Mouse (Mus musculus): ENCODE data around the gene Ttc38. TPM values are rescaled to one million over a fixed set of nuclear protein-coding genes. Genes with fewer than 3 reads are reported as not detected.
A peak's percentile ranks its signal among the peaks of the same experiment; 100 is the strongest.

The Ttc38 gene
- total RNA-seq (2021) (10 to 100 TPM; 17.0 to 18.9 TPM), polyA plus RNA-seq (2012; rRNA removed) (6.5 and 10.6 TPM in 2 replicates)
- long read RNA-seq, transcript Ttc38-203 (14 exons, 3,749 nt): major isoform, 17 of 21 reads
- long read RNA-seq, partial matches to known transcripts: 1 of 21 reads
- long read RNA-seq, other reads (novel, unspliced or antisense): 3 of 21 reads

DNA sequence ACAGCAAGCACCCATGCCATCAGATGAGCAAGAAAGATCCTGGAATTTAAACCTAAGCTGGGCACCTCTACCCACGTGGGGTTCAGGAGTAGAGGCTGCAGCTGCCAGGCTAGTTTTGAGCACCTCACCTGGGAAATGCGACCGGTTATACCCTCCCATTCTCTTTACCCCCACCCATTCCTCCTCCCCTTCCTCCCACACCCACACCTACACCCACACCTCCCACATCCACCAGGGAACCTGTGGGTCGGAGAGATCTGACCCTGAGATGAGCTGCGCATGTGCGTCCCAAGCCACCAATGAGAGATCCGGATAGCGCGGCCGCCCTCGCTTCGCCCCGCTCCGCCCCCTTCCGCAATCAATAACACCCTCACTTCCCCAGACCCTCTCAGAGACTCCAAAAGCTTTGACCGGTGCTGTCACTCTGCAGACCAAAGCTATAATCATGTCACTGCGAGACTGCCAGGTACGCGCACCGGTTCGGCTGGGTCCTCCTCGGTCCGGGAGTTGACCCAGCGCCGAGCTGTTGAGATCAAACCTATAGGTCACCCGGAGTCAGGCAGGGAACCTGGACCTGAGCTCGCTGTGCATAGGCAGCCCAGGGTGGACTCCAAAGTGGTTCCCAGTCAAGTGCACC lies at the start of gene Ttc38:
Gene Ttc38 (plus strand): TSS at position 353 of the 637 bp plus-strand sequence.
- peak; percentile 92 for DNase-seq

DNA sequence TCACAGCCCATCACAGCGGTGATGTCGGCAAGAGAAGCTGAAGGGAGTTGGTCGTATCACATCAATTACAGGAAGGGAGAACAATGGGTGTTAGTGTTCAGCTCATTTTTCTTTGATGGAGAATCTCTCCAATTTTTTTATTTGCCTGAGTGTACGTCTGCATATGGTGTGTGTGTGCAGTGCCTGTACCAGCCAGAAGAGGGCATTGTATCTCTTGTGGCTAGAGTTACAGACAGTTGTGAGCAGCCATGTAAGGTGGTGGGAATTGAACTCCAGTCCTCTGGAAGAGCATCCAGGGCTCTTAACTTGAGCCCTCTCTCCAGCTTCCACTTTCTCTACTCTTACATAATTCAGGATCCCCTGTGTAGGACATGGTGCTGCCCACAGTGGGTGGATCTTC lies 49.0 kb upstream of the Ttc38 start:
- no peak for DNase-seq

DNA sequence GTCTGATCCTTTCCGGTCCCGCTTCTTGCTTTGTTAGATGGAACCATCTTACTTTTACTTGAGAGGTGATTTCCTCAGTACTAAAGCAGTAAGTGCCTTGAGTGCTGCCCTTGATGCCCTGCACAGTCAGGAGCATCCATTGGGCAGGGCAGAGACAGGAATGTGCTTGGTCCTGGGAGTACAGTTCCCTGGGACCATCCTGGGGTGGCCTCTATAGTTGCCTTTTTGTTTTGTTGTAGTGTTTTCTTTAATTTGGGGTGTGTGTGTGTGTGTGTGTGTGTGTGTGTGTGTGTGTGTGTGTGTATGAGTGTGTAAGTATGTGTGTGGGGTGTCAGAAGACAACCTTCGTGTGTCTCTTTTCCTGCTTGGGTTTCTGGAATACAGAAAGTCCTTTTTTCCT lies 47.8 kb upstream of the Ttc38 start:
- DNase-seq: no peak

- no peak for DNase-seq
Measured at GRCm38 (mm10) chr15:85786711-85787110, 45.4 kb upstream of the Ttc38 start.

GRCm38 (mm10) chr15:85787482-85787881 lies 44.6 kb upstream of the Ttc38 start:
- no peak for DNase-seq

DNA sequence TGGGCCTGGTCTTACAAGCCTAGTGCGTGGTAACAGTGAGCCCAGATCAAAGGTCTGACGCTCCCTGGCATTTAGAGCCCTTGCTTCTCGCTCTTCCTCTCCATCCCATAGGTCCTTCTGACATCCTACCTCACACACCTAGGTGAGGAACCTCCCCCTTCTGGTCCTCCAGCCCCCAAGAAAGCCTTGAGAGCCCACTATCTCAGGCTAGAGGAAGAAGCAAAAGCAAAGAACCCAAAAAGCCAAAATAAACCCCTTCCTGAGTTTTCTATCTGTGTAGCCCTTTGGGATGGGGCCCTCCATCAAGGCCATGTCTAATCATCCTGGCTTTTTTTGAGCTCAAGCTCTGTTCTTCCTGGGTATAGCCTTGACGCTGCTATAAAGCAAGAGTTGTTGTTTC lies 44.1 kb upstream of the Ttc38 start:
- DNase-seq: no peak

GRCm38 (mm10) chr15:85788633-85789032 lies 43.5 kb upstream of the Ttc38 start:
- no peak for DNase-seq

DNA sequence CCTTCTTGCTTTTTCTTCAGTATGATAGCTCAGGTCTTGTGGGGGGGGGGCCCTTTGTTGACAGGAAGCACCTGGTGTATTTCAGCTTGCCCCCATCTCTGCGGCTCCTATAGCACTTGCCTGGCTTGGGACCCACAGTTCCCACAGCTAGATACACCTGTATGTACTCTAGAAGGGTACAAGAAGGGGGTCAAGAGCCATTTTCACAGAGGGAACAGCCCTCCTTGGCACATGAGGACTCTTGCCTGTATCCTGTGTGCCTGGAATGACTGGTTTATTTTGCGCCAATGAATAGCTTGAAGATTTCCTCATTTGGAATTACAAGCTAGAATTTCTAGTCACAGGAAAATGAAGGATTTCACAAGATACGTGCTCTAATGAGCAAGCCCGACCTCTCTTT lies 40.7 kb upstream of the Ttc38 start:
- DNase-seq: no peak

- DNase-seq: peak; percentile 44
Measured at GRCm38 (mm10) chr15:85792819-85793218, 39.3 kb upstream of the Ttc38 start.

DNA sequence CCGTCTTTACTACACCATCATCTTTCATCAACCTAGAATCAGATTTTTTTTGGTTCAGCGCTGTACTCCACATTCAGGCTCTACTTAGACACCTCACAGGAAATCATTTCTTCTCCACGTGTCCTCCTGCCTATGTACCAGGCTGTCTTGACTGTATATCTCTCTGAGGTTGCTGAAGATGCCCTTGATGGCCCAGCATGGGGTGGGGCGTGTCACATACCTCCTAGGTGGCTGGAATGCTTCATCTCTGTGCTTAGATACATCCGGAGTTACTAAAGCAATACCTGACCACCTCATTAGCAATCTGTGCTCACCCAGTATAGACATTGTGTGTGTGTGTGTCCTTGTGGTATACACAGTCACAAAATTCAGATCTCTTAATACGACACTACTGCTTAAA lies 36.6 kb upstream of the Ttc38 start:
- no peak for DNase-seq

GRCm38 (mm10) chr15:85798676-85799075 lies 33.4 kb upstream of the Ttc38 start:
- DNase-seq: no peak

DNA sequence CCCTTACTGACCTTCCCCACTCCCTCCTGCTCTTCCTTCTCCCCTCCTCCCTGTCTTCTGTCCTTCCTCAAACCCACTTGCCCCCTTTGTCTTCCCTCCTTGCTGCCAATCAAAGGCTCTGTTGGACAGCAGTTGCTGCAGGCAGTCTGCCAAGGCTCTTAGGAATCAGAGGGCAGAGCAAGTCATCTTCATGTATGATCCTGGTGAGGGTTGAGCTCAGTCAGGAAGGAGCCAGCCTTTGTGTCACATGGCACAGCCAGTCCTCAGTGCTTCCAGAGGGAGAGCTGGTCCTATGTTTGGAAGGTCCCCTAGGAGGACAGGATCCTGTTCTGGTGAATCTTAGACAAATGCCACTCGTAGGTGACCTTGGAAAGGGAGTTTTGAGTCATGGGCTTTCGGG lies 29.2 kb upstream of the Ttc38 start:
- DNase-seq: peak; percentile 55

- DNase-seq: peak; percentile 15
Measured at GRCm38 (mm10) chr15:85806886-85807285, 25.2 kb upstream of the Ttc38 start.

DNA sequence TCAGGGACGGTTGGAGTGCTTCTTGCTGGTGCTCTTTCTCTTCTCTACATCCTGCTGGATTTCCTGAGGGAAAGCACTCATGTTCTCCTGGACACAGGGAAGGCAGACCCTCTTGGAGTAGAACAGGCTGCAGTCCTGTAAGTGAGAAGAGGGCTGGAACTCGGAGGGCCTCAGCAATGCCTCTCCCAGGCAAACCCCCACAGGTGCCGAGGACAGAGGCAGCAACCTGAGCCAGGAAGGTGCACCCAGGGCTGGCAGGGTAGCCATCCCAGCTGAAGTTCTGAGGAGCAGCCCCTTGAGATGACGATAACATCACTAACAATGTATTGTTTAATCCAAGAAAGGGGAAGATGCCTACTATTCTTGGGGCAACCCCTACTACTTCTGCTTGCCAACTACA lies 24.7 kb upstream of the Ttc38 start:
- no peak for DNase-seq

- DNase-seq: no peak
Measured at GRCm38 (mm10) chr15:85808031-85808430, 24.1 kb upstream of the Ttc38 start.

DNA sequence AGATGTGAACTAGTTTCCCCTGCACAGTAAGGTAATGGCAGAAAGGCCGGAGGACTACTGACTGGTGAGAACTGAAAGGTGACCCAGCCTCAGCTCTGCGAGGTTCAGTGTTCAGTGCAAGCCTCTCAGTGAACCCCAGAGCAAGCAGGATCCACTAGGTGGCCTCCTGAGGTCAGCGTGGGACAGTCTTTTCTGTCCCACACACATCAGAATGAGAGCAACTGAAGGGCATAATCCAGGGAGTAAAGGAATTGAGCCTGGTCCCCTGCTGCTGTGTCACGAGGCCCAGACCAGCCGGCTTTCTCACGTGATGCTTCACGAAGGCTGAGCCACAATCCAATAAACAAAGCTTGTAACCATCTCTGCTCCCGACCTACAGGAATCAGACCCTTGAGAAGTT lies 23.7 kb upstream of the Ttc38 start:
- DNase-seq: no peak

DNA sequence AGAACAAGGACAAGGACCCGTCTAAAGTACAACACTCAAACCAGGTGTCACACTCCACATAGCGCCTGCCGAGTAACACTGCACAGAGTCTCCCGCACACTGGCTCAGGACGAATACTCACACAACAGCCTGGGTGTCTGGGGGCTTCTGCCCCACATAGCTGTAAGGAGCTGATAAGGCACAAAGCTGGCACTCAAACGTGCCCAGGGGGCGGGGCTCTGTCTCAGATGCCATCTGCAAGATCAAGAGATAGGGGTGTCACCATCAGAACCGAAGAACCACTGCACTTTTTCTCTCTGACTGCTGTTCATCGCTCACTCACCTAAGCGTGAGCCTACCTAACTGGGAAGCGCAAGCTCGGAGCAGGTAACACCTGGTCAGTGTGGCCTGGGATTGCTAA lies 23.0 kb upstream of the Ttc38 start:
- DNase-seq: no peak

DNA sequence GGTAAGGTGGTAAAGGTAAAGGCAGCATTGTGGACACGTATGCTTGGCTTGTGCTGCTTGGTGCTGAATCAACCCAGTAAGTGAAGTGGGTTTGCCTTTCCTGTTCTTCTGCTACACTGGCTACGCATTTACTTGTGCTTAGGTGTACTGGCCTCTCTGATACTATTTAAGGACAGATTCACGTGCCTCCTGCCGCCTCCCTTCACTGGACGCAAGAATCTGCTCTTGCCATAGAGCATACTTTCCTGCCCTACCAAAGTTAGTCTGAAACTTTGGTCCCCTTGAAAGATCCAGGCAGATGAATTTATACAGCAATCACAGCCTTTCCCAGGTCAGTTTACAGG lies 21.7 kb upstream of the Ttc38 start:
- no peak for DNase-seq

GRCm38 (mm10) chr15:85810806-85811521 lies 21.1 kb upstream of the Ttc38 start:
- DNase-seq: peak; percentile 48

- DNase-seq: peak; percentile 99
Measured at GRCm38 (mm10) chr15:85811535-85812277, 20.4 kb upstream of the Ttc38 start, which contains the start of gene Cdpf1. TSS of gene Cdpf1 (minus strand) at chr15:85811697.

DNA sequence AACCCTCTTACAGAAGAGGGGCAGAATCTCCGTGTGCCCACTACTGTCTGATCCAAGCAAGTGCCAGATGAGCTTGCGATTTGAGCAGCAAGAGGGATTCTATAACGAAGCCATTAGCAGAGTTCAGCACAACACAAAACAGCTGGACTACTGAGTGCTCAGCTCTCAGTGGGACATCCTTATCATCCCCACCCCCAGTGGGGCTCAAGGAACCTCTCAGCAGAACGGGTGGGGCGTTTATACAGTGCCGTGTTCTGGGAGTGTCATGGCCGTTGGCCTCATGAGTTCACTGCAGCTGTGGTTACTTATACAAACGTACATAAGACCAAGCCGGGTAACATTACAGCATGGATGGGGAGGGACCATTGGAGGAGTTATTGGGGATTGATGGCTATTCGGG lies 18.7 kb upstream of the Ttc38 start:
- no peak for DNase-seq

GRCm38 (mm10) chr15:85821203-85822010 lies 10.7 kb upstream of the Ttc38 start, which contains the start of gene Pkdrej:
TSS of gene Pkdrej (minus strand) at chr15:85821734.
- DNase-seq: peak; percentile 70
